Mouse (Mus musculus) forebrain, embryonic 13.5 days (tissue): ENCODE data around the gene Gtse1. TPM values are rescaled to one million over a fixed set of nuclear protein-coding genes. Genes with fewer than 3 reads are reported as not detected.
"Not testable (repeated sequence)": the region's sequence is repeated elsewhere in the genome, so short reads cannot be mapped to it uniquely, and the experiment has no call there.

ENCODE experiments used
- ATAC-seq: fragments of 200-750 bp; cut with Nextera tagmentation; 2 replicates; pipeline ENCODE4 v1.8.0; 2017
- H3K27ac ChIP-seq: fragments of 300-500 bp; sonication (generic); 2 replicates; pipeline ENCODE4 v1.5.1; 2015; ENCODE audit warnings: inconsistent platforms, mild to moderate bottlenecking, moderate library complexity
- H3K27me3 ChIP-seq: fragments of 300-500 bp; sonication (generic); 2 replicates; pipeline ENCODE4 v1.6.1; 2015; ENCODE audit warnings: mild to moderate bottlenecking, inconsistent platforms
- H3K36me3 ChIP-seq: fragments of 300-500 bp; sonication (generic); 2 replicates; pipeline ENCODE4 v1.6.1; 2015; ENCODE audit warnings: mild to moderate bottlenecking, inconsistent platforms; ENCODE audit not compliant: poor library complexity, severe bottlenecking
- H3K4me1 ChIP-seq: fragments of 300-500 bp; sonication (generic); 2 replicates; pipeline ENCODE4 v1.6.1; 2015; ENCODE audit warnings: inconsistent platforms
- H3K4me2 ChIP-seq: fragments of 300-500 bp; sonication (generic); 2 replicates; pipeline ENCODE4 v1.6.1; 2015; ENCODE audit warnings: inconsistent platforms, mild to moderate bottlenecking, moderate library complexity
- H3K4me3 ChIP-seq: fragments of 300-500 bp; sonication (generic); 2 replicates; pipeline ENCODE4 v1.5.1; 2015; ENCODE audit warnings: mild to moderate bottlenecking, inconsistent platforms
- H3K9ac ChIP-seq: fragments of 300-500 bp; sonication (generic); 2 replicates; pipeline ENCODE4 v1.6.1; 2015; ENCODE audit warnings: mild to moderate bottlenecking, inconsistent platforms
- H3K9me3 ChIP-seq: fragments of 300-500 bp; sonication (generic); replicated peaks from 2 replicates; pipeline ENCODE4 v1.6.1; 2016; ENCODE audit warnings: inconsistent platforms
- WGBS: fragments of 180-500 bp; shearing (Covaris S2); methylation state at CpG from one replicate; pipeline ENCODE4 v1.1.7; 2015; 5-methylcytosine and 5-hydroxymethylcytosine counted together
- polyA plus RNA-seq: library from polyadenylated mRNA; unstranded; fragments of >200 nt; fragmentation: Nextera tagmentation; extraction: Ambion mirVana; gene quantifications from 2 replicates; pipeline ENCODE4 v1.2.1, GENCODE M21; 2015

Gene Gtse1
- polyA plus RNA-seq, 1 experiment from 2014 or later: 31.0 TPM

DNA sequence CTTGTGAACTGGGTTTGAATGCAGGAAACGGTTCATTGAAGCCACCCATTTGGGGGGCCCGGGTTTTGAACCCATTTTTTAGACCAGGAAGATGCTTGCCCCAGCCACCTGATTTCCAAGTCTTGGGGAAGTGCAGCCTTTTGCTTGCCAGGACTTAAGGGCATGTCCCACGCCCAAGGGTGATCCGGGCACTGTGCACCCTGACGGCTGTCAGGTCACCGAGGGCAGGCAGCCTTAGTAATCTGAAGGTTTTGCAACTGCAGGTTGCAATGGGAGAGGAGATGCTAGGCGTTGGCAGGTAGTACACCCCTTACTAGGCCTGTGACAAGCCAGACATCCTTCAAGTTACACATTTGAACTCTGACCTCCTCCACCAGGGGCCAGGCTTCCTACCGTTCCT lies 26.9 kb upstream of the Gtse1 start:
- ATAC-seq: peak; percentile 19; the same call in 1 of the 2 replicates
- Histone ChIP-seq H3K27ac (no peak overlapping the region), H3K27me3 (no peaks in the 10 kb centered on the region; the same call in 1 of the 2 replicates), H3K9ac (peak overlapping the region; percentile 77), H3K4me3 (peak overlapping the region; percentile 51), H3K9me3 (no peaks in the 10 kb centered on the region), H3K4me1 (peaks cover 12% of the 10 kb centered on the region), H3K4me2 (peak overlapping the region; percentile 82), H3K36me3 (no peaks in the 10 kb centered on the region)
- 58% methylated on average over 8 of the region's 8 CpGs for WGBS

DNA sequence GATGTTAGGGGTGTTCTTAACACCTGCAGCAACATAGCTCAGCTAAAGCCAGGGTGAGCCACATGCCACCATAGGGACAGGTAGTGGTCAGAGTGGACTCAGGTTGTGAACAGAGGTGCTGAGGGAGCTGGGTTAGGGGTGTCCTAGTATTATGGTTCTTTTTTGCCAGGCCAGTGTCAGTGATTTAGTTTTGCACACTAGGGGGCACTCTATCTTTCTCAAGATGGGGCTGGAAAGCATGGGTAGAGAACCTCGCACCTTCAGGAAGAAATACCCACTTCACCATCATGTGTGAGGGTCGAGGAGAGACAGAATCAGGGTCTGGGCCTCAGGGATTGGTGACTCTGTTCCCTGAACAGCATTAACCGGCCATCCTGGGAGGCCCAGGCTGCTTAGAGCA lies 24.2 kb upstream of the Gtse1 start:
- H3K27ac ChIP-seq: no peak overlapping the region
- H3K4me3 ChIP-seq: no peak overlapping the region
- H3K4me2 ChIP-seq: no peak overlapping the region
- no peaks in the 10 kb centered on the region; the same call in 1 of the 2 replicates for H3K27me3 ChIP-seq
- no peaks in the 10 kb centered on the region for H3K36me3 ChIP-seq
- no peaks in the 10 kb centered on the region for H3K9me3 ChIP-seq
- no peak for ATAC-seq
- H3K9ac ChIP-seq: no peak overlapping the region
- WGBS: 59% methylated on average over 3 of the region's 3 CpGs
- peaks cover 12% of the 10 kb centered on the region for H3K4me1 ChIP-seq

DNA sequence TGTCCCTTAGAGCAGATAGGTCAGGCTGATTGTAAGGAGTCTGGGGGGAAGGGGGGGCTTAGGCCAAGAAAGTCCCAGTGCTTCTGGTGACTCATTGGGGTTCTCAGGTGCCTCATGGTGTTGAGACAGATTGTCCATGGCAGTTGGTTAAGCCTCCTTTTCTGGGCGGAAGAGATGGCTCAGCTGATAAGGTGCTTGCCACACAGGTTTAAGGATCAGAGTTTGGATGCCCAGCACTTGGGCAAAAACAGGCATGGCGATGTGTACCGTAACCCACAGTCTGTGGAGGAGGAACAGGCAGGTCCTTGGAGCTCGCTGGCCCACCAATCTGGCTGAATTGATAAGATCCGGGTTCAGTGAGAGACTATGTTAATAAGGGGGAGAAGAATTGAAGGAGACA lies 22.7 kb upstream of the Gtse1 start:
- Histone ChIP-seq H3K9me3 (no peaks in the 10 kb centered on the region), H3K27me3 (no peaks in the 10 kb centered on the region), H3K36me3 (no peaks in the 10 kb centered on the region), H3K4me1 (peaks cover 6% of the 10 kb centered on the region), H3K27ac (no peak overlapping the region), H3K4me2 (no peak overlapping the region), H3K4me3 (no peak overlapping the region), H3K9ac (no peak overlapping the region)
- WGBS: 95% methylated on average over 5 of the region's 5 CpGs
- ATAC-seq: no peak

DNA sequence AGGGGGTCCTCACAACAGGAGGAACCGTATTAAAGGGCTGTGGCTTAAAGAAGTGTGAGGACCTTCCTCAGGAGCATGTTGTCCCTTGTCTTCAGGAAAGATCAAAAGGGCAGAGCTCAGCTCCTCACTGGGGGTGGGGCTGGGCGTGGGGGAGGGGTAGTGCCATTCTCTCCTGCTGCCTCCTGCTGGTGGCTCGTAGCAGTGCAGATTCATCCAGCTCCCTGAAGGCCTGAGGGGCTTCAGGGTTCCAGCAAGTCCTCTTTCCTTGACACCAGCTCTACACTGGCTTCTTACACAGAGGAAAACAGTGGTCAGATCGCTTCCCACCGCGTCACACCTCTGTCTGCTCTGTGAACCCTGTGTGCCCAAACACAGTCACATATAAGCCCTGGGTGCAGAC lies 18.6 kb upstream of the Gtse1 start:
- H3K4me2 ChIP-seq: no peak overlapping the region
- H3K9ac ChIP-seq: no peak overlapping the region
- H3K4me1 ChIP-seq: no peaks in the 10 kb centered on the region
- 30% methylated on average over 6 of the region's 6 CpGs for WGBS
- no peak overlapping the region for H3K27ac ChIP-seq
- ATAC-seq: no peak
- H3K4me3 ChIP-seq: no peak overlapping the region
- no peaks in the 10 kb centered on the region for H3K9me3 ChIP-seq
- no peaks in the 10 kb centered on the region for H3K27me3 ChIP-seq
- H3K36me3 ChIP-seq: no peaks in the 10 kb centered on the region

DNA sequence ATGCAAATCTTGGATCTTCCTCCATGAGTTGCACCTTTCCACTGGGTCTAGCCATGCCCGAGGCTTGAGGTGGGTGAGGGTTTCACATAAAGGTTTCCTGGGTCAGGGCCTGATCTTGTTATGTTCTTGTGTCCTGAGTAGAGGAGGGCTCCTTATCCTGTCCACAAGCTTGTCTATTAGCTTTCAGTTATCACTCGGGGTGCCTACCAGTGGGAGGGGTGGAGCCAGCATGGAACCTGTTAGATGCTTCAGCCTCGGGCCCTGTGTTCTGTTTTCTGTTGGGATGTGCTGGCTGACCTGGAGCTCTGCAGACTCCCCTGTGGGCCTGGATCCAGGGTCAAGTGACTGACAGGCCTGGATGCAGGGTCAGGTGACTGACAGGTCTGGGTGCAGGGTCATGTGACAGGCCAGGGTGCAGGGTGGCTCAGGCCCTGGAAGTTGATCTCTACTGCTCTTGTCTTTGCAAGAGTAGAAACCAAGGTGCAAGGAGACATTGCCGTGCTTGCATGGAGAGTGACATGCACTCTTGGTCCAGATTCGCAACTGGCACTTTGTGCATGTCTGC lies 17.7 kb upstream of the Gtse1 start:
- no peak overlapping the region for H3K9ac ChIP-seq
- no peaks in the 10 kb centered on the region for H3K27me3 ChIP-seq
- 82% methylated on average over 5 of the region's 5 CpGs for WGBS
- no peaks in the 10 kb centered on the region for H3K9me3 ChIP-seq
- ATAC-seq: no peak
- H3K4me2 ChIP-seq: no peak overlapping the region
- H3K4me3 ChIP-seq: no peak overlapping the region
- H3K4me1 ChIP-seq: no peaks in the 10 kb centered on the region
- no peaks in the 10 kb centered on the region for H3K36me3 ChIP-seq
- no peak overlapping the region for H3K27ac ChIP-seq

DNA sequence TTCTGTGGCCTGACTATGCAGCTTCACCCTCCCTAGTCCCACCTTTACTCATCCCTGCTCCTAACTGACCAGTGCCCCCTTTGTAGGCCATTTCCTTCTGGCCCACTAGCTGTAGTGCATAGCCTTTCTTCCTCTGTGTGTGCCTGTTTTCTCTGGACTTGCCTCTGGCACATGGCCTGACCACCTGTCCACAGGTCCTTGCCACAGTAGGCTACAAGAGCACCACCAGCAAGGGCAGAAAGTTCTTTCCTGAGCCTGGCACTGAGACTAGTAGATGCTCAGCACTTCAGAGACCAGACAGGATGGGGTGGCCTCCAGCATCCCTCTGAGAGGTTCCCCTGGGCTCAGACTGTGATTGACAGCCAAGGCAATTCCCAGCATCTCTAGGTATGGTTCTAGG lies 14.5 kb upstream of the Gtse1 start:
- no peak overlapping the region for H3K4me2 ChIP-seq
- H3K9me3 ChIP-seq: no peaks in the 10 kb centered on the region
- no peaks in the 10 kb centered on the region for H3K4me1 ChIP-seq
- H3K27ac ChIP-seq: no peak overlapping the region
- no peak overlapping the region for H3K9ac ChIP-seq
- no peaks in the 10 kb centered on the region for H3K27me3 ChIP-seq
- no peak overlapping the region for H3K4me3 ChIP-seq
- H3K36me3 ChIP-seq: no peaks in the 10 kb centered on the region
- ATAC-seq: no peak

DNA sequence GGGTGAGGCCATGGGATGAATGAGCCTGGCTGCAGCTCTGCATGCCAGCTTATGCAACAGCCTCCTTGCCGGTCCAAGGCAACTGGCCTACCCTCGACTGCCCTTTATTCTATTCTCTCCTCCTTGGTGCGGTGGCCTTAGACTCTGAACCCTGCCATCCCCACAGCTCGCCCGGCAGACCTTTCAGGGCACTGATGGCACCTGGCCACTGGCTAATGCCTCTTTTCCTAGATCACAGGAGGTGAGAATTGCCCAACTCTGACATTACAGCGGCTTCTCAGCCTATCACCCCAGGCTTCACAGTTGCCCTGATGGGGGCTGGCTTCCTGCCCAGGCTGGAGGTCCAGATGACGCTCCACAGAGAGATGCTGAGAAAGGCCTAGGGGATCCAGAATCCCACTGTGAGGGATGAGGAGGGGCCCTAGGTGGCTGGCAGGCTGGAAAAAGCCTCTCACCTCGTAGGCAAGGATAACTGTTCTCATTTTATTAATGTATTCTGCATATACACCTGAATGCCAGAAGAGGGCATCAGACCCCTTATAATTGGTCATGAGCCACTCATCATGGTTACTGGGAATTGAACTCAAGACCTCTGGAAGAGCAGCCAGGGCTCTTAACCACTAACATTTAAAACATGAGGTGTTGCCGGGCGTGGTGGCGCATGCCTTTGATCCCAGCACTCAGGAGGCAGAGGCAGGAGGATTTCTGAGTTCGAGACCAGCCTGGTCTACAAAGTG lies 7.7 kb upstream of the Gtse1 start:
- Histone ChIP-seq H3K4me1 (no peaks in the 10 kb centered on the region), H3K9ac (no peak overlapping the region), H3K4me2 (no peak overlapping the region), H3K9me3 (no peaks in the 10 kb centered on the region), H3K27me3 (no peaks in the 10 kb centered on the region), H3K4me3 (no peak overlapping the region), H3K36me3 (no peaks in the 10 kb centered on the region), H3K27ac (no peak overlapping the region)
- WGBS: 77% methylated on average over 12 of the region's 12 CpGs
- ATAC-seq: no peak

DNA sequence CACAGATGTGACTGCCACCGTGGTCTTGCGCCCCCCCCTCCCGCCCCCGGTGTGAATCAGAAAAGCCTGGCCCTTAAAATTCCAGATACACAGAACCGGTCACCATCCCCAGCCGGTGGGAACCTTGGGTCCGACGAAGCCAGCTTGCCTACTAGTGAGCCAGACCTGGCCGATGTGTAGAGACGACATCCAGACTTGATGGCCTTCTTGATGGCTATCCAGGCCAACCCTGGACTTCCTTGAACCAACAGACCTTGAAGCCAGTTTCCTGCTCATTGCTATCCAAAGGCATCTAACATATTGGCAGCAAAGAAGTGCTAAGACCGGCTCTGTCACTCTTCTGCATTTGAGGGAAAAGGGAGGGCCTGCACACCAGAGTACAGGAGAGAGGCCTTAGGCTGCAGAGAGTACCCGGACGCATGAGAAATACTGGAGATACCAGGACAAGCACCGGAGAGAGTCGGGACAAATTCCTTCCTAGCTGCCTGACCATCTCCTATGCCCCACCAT lies 510 bp upstream of the Gtse1 start:
- Histone ChIP-seq H3K4me2 (peak overlapping the region; percentile 90), H3K9ac (peak overlapping the region; percentile 88), H3K9me3 (no peaks in the 10 kb centered on the region), H3K27me3 (no peaks in the 10 kb centered on the region), H3K4me1 (peaks cover 28% of the 10 kb centered on the region), H3K36me3 (peaks cover 21% of the 10 kb centered on the region), H3K4me3 (peak overlapping the region; percentile 82), H3K27ac (peak overlapping the region; percentile 68)
- WGBS: 9% methylated on average over 15 of the region's 15 CpGs
- no peak; the same call in none of the 2 replicates for ATAC-seq

DNA sequence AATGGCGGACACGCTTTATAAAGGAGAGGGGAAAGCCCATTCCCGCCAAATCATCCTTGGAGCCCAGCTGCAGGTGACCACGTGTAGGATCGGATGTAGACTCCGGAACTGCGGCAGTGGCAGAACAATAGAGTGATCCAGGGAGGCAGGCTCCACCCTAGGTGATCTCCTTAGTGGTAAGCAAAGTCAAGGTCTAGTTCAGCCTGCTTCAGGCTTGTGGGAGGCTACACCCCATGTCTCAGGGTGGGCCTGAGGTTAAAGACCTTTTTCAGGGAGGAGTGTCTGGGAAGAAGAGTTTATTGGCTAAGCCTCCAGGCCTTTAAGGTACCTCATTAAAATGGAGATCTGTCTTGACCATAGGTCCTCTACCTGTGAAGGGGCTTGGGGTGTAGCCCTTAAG lies 6.4 kb downstream of the Gtse1 start:
- not testable (repeated sequence) for H3K27ac ChIP-seq, H3K4me1 ChIP-seq, H3K9ac ChIP-seq, H3K27me3 ChIP-seq, H3K4me2 ChIP-seq, H3K4me3 ChIP-seq, H3K9me3 ChIP-seq, ATAC-seq
- H3K36me3 ChIP-seq: peaks cover 85% of the 10 kb centered on the region
- 92% methylated on average over 7 of the region's 7 CpGs for WGBS

DNA sequence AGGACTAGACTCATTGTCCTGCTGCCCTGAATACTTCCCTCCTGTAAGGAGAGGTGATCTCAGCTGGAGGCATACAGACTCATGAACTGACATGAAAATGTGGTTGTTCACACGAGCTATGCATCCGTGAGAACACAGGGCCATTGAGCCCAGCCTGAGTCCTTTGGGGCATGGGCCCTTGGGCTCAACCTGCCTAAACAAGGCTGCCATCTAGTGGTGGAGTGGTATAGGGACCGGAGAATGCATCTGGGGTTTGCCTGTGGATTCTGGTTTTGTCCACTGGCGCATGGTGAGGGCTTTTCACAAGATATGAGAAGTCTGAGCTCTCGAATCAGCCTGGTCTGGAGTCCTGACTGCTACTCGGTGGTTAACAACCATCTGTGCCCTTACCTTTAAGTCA lies 8.2 kb downstream of the Gtse1 start:
- Histone ChIP-seq H3K4me2 (no peak overlapping the region), H3K4me1 (no peaks in the 10 kb centered on the region), H3K9me3 (no peaks in the 10 kb centered on the region), H3K36me3 (peaks cover 94% of the 10 kb centered on the region), H3K4me3 (no peak overlapping the region), H3K27me3 (no peaks in the 10 kb centered on the region), H3K27ac (no peak overlapping the region), H3K9ac (no peak overlapping the region)
- ATAC-seq: 0 out of 2 replicates have a peak, but pooled peaks have one; percentile 27
- 54% methylated on average over 6 of the region's 6 CpGs for WGBS

DNA sequence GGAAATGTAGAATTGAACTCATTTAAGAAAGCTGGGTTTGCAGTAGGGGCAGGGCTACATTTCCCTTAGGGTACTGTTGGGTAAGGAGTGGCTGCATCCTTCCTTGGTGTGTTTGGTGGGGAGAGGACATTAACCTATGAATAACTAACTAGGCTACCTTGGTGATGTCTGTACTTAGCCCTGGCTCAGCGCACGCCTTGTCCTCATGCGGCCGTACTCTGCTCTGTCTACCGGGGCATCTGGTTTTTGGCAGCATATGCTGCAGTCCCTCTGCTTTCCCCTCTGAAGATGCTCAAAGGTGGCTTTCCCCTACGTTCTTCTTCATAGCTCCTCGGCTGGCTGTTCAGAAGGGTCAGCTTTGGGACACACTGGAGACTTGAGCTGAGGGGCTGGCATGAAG lies 17.8 kb downstream of the Gtse1 start:
- ATAC-seq: no peak
- H3K9me3 ChIP-seq: no peaks in the 10 kb centered on the region
- H3K27ac ChIP-seq: no peak overlapping the region
- WGBS: 93% methylated on average over 7 of the region's 7 CpGs
- H3K9ac ChIP-seq: no peak overlapping the region; the same call in 1 of the 2 replicates
- H3K4me2 ChIP-seq: no peak overlapping the region
- H3K27me3 ChIP-seq: no peaks in the 10 kb centered on the region
- peaks cover 22% of the 10 kb centered on the region for H3K4me1 ChIP-seq
- H3K36me3 ChIP-seq: peaks cover 52% of the 10 kb centered on the region
- no peak overlapping the region for H3K4me3 ChIP-seq

DNA sequence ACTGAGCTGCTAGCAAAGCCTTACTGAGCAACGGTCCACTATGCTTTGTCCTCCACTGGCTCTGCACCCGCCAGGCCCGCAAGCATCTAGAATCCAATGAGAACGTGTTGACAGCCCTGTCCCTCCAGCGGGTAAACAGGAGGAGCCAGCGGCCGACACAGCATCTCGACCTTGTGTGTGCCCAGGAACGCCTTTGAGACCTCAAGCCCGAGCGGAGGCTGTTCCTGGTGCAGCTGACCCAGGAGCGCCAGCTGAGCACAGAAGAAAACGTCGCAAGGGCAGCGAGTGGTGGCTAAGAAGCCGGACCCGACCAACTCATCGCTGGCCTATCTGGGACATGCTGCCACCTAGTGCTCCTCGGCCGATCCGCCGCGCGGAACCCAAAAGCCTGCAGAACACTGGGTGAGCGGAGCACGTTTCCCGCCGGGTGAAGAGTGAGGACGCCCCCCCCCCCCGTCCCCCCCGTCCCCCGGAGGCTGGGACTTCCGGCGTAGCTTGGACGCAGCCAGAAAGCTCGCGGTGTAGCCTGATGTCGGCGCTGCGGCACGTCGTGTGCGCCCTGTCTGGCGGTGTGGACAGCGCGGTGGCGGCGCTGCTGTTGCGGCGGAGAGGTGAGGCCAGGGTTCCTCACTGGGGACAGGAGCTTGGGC lies 19.4 kb downstream of the Gtse1 start, which contains the start of gene Trmu:
Gene Trmu (plus strand): TSS at position 465 of the 650 bp plus-strand sequence.
- Histone ChIP-seq H3K4me2 (peak within 1 kb of the TSS; percentile 97), H3K4me3 (peak within 1 kb of the TSS; percentile 79), H3K9me3 (no peaks in the 10 kb centered on the region), H3K4me1 (peaks cover 22% of the 10 kb centered on the region), H3K27ac (peak within 1 kb of the TSS; percentile 78), H3K27me3 (no peaks in the 10 kb centered on the region), H3K36me3 (peaks cover 51% of the 10 kb centered on the region), H3K9ac (peak within 1 kb of the TSS; percentile 92)
- under 1% methylated on average over 48 of the region's 50 CpGs for WGBS
- ATAC-seq: peak; percentile 97
